Mouse (Mus musculus) retina, adult 2 months (tissue): ENCODE measurements at regions not wholly inside any gene's neighbourhood (a gene's known extent, or its start where the extent isn't known, plus 50 kb on each side); places are given as distances from the start of the nearest gene placed in this dataset.

Experiments used
- DNase-seq: peaks from one replicate; pipeline ENCODE4 v3.0.0-alpha.2; 2012; ENCODE audit warnings: low read depth, low spot score

DNA sequence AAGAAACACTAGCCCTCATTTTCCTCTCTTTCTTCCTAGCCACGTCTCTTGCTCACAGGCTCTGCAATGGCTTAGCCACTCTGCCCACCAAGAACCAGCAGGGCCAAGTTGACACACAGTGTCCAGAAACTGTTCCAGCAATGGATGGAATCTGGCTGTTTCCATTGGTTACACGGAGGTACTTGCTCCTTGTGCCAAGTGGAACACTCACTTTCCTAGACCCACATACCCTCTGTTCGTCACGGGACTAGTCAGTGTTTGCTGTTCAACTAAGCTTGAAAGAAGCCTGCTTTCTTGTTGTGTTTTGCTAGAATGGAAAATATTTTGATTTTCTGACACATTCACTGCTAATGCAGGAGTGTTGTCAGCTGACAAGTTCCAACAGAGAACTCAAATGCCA is 575.7 kb upstream of the Gulo start:
- DNase-seq = no peak

DNA sequence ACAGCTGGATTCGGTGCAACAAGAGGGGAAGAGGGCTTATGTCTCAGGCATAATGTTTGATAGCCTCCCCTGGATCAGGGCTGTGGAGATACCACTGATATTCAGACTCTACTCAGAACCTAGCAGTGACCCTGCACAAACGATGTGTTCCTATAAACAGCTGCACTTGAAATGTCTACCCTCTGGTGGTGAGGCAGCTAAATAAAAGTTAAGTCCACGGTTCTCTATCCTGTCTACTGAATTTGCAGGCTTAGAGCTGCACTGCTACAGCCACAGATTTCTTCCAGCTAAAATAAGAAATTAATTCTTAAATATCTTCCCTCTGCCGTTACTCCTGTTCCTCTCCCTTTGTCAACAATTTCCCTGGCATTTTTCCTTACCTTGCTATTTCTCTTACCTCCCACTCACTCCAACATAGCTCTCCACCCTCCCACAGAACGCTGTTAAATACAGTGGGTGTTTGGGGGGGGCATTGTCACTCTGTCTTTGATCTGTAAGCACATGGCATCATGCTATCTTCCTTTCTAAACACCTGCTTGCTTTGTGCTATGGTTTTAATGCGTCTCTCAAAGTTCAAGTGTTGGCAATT is 571.0 kb upstream of the Gulo start:
- no peak for DNase-seq

DNA sequence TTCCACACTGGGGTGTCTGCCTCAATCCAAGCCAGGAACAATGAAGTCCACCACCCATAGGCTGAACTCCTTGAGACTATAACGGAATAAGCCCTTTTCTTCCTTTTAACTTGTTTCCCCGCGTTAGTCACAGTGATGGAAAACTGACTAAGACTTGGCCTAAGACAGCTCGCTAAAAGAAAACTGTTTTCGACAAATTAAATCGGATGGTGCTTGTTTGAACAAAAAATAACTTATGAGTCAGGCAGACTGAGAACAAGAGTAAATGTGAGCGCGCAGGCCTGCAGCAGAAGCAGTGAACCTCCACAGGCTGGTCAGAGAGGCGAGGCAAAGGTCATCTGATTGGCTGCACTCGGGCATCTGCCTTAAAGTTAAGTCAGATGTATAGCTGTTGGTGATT is 557.6 kb upstream of the Gulo start:
- no peak for DNase-seq

DNA sequence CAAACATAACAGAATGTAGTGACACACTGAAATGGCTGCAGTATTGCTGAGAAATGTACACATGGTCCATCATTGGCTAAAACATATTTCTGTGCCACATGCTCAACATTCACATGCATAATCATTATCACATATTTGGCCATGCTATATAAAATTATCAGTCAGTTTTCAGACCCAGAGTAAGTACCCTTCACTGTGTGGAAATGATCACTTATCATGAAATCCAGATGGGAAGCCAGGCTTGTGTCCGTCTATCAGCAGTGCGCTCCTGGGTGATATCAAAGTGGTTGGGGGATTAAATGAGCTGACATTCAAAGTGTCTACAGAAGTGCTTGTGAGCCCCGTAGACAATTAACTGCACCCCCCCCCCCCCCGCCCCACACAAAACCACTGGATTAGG is 553.7 kb upstream of the Gulo start:
- DNase-seq = no peak

DNA sequence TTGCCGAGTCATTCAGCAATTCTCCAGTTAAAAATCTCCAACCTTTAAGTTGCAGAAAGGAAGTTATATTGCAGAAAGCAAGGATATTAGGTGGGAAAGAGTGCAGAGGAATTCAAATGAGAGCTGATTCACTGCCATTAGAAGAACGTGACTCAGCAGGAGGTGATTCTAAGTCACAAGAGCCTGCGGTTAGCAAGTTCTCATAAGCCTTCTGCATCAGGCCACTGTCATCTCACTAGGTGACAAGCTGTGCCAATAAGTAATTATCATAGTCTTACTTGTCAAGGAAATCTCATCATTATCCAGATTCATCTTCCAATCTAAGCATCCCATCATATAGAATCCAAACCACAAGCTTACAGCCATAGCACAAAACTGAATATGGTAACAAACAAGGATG is 552.7 kb upstream of the Gulo start:
- no peak for DNase-seq

DNA sequence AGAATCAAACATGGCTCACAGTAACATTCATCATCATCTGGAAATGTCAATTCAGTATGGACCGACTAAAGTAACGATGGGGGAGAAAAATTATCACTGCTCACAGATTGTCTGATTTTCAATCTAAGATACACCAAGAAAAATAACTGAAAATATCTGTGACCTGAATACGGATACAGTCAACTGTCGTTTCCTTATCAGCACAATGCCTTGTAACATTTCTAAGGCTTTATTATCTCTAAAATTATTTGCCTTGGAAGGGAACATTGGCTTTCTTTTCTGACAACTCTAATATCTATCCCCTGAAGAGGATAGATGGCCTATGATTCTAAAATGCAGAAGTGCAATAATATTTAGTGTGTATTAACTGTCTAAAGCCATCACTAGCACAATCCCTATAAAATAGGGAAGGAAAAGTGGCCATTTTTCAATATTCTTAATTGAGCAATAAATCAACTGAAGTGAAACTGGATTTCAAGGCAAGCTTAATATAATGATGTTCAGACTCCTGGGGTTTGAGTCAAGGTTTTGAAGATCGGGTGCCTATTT is 552.1 kb upstream of the Gulo start:
- no peak for DNase-seq

DNA sequence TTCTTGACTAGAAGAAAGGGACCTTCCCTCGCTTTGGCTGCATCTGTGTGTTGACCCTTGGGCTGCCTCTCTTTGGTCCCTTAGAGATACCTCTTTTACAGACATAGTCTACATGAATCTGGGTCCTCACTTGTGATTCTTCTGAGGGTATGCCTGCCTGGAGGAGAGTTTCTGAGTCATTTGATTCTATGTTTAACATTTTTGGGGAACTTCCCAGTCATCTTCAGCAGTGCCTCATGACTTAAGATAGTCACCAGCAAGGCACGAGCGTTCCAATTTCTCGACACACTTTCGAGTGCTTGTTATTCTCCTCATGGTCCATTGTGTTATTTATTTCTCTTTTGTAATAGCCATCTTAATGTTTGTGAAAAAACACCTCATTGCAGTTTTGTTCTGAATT is 549.4 kb upstream of the Gulo start:
- DNase-seq = no peak

DNA sequence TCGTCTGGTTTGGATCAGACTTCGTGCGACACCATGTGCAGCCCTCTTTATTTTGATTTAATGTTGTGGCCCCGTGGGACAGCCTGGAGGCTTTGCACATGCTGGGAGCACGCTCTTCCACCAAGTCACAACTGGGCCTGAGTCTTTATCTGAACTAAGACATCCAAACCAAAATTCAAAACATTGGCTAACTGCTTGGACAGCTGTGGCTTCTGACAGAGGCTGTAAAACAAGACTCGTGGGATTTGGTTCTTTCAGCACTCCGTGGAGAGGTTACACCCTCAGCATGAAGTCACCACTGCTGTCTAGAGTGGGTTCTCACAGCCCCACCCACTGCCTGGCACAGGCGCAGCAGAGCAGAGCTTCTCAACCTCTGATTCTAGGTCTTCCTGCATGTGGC is 548.6 kb upstream of the Gulo start:
- no peak for DNase-seq

DNA sequence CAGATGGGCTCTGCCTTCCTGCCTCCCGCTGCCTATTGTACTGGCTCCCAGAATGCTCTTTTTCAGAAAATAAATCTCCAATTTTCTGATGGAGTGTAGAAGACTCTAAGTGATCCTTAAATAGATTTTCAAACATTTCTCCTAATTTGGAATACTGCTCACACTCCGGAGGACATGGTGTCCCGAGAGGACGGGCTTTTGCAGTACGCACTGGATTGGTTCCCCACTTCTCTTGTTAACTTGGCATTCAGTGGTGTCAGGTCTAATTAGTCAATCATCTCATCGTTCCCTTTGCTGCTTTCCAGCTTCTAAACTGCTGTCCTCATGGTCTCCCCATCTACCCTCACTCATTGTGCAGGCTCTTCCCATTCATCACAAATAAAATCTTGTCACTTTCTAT is 529.5 kb upstream of the Gulo start:
- DNase-seq = no peak

DNA sequence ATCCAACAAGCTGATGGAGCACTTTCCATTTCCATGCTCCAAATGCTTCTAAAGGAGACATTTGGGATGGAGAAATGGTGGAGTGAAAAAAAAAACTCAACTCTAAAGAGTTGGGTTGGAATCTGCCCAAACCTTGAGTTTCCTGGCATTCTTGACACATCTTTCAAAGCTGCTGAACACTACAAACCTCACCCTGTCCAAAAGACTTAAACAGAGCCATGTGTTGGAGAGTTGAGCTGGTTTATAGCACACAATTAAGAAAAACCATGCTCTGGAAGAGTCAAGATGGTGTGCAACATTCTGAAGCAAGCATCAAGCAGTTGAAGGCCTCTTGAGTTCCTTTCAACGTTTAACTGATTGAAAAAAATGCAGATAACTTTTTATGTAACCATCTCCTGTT is 525.7 kb upstream of the Gulo start:
- DNase-seq = no peak

DNA sequence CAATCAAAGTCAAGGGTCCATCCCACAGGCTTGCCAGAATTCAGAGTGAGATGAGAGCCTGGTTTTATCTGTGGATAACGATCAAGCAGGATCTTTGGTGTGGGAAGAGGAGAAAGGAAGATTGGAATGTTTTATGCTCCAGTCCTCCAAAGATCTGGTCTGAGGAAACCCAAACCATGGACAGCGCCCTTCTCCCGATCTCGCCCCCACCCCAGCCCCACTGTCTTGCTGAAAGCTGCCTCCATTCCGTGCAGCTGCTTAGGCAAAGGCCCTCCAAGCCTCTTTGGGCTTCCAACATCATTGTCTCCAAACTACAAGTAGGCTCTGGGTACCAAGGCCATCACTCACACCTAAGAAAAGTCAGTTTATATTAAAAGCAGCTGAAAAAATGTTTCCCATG is 519.1 kb upstream of the Gulo start:
- no peak for DNase-seq

DNA sequence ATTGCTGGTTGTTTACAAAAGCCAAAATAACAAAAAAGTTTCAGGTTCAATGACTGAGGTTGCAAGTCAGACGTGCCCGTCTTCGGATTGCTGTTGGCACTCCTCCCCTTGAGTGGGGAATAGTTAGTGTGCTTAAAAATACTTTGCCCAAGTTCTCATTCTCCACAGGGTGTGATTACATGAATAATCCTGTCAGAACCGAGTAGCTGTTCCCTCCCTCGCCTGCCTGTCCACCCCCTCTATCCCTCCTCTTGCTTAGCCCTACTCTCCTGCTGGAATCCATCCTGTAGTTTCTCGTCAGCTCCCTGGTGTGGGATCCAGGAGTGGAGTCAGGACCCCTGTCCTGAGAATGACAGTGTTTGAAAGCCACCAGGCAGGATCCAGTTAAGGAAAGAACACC is 518.1 kb upstream of the Gulo start:
- DNase-seq = no peak

DNA sequence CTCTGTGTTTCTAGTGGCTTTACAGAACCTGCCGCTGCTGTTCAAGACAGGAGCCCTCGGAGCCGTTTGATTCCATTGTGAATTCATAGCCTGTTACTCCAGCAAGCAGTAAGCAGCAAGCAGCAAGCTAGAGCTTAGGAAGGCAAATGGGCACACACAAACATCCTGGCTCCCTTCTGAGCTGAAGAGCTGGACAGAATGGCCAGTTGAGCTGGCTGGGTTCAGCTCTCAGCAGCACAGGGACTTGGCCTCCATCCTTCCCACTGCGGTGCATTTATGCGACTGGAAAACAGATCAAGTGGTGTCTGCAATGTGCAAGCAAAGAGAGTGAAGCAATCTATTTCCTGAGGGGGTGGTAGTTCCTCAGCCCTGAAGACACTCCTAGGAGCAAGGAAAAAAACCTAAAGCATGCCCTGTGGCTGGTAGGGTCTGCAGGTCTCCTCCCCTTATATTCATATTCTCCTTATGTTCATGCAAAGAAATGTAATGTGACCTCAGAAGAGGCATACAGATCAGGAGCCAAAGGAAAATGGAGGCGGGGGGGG is 513.9 kb upstream of the Gulo start:
- DNase-seq = no peak

DNA sequence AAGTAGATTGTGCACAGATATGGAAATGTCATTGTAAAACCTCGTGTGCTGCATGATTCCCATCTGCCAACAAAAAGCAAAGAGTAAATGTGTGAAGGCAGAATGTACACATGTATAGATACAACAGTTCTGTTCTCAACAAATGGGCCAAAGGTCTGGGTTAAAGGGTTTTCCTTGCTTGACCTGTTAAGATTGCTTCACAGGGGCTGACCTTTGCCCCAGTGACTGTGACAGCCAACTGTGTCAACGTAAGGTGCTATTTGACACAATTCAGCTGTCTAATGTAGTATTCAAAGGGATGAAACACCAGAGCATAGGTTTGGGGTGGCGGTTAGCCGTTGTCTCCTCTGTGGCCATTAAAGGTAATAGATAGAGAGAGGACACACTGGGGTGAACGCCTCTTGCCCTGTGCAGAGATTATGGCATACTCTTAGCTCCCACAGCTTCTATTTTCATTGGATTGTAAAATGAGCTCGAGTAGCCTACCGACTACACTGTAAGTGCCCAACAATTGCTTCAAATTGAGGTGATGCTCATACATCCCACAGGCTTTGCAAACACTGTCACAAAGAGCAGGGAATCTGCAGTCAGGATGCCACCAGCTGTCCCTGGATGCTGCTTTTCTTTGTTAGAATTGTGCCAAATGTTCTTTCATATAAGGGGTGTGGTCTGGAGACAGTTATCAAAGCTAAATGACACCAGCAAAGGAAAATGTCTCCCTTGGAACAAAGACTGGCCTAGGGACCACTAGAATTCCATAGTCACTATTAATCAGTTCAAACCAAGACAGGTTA is 513.0 kb upstream of the Gulo start:
- no peak for DNase-seq

DNA sequence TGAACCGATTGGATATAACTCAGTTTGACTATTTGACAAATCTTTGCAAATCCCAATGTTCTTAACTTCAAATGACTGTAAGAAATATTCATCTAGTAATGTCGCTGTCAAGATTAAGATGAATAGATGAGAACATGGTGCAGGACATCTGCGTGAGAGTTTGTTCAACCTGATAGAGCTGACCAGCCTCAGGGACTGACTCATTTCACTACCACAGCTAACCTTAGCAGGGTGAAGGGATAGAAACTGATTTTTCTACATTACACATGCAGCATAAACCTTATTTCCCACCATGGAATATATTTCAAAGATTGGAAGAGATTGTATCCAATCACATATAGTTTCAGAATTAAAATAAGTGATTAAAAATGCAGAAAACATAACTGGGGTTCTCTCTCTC is 507.8 kb upstream of the Gulo start:
- no peak for DNase-seq

DNA sequence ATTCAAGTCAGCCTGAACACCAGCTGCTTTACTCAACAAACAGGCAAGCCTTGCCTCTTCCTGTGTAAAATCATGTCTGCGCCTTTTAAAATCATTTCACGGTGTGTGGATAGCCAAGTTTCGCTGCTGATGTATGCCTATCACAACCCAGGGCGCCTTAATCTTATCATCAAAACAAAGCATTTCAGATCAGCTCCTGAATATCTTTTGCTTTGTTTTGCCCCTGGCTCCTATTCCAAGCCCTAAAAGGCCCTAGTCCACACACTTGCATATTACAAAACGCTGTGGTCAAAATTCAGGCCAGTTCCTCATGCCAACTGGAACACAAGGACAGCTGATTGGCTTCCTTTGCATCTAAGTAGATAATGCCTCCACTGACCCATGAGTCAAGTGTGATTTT is 501.7 kb upstream of the Gulo start:
- DNase-seq = no peak

DNA sequence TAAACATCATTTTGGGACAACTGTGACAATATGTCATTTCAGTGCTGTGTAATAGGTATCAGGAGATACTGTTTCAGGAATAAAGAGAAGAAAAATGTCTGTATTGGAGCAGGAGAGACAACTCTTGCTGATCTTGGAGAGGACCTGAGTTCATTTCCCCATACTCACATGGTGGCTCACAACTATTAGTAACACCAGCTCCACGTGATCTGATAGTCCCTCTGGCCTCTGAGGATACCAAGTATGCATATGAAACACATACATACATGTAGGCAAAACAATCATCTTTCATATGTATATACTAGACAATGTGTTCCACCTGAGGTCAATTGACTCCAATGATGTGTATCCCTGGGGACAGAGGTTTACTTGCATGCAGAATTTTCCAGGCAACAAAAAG is 501.2 kb upstream of the Gulo start:
- DNase-seq = no peak

DNA sequence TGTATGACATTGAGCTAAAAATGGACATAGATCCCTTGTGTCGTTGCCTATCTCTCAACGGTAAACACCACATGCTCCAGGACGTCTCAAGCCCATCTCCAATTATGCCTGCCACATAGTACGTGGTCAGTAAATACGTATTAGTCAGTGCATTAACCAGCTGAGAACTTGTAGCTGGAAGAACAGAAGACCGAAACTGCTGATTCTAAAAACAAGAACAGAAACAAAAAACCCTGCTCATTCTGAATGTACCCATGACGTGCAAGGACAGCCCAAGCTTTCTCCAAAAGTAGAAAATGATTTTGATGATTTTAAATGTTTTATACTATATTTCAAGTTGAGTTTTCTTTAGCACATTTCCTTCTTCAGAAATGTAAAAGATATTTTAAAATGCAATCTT is 500.7 kb upstream of the Gulo start:
- no peak for DNase-seq

DNA sequence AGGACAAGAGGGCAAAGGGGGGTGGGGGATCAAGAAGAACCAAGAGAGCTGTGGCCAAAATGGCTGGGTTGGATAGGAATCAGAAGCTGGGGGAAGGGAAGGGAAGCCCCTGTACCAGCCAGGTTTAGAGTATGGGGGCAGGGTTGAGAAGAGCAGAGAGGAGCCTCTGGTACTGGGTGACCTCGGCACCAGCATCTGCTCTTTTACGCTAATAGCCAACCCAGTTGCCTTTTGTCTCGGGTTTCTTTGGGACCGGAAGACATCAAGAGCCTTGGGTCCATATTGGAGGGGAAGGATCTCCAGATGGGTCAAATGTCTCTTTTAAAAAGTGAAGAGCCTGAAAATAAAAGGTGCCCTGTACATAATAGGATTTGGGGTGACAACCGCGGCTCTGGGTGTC is 493.0 kb upstream of the Gulo start:
- DNase-seq = no peak

DNA sequence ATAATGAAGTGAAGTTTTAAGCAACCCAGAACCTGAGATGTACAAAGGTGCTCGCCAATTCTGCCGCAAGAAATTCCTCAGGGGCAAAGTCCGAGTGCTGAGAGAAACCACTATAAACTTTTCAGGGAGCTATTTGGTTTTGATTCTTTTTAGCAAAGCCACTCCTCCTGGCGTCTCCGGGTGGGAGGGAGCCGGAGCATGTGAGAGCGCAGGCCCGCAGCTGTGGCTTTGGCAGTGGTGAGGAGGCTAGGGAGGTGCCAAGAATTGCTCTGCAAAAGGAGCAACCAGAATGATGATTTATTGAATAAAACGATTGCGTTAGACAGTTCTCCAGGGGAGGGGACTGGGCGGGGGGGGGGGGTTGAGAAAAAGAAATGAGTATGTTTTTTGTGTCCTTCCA is 490.9 kb upstream of the Gulo start:
- DNase-seq = no peak

DNA sequence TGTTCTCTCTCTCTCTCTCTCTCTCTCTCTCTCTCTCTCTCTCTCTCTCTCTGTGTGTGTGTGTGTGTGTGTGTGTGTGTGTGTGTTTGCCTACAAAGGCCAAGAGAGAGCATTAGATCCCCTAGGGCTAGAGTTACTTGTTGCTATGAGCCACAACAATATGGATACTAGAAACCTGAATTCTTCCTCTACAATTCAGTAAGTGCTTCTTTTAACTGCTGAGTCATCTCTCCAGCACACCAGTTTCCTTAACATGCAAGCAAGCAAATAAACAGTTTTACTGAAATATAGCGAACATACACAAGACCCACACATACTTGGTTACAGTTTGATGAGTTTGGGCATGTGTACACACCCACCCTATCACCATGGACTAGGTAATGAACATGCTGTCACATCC is 486.1 kb upstream of the Gulo start:
- no peak for DNase-seq

DNA sequence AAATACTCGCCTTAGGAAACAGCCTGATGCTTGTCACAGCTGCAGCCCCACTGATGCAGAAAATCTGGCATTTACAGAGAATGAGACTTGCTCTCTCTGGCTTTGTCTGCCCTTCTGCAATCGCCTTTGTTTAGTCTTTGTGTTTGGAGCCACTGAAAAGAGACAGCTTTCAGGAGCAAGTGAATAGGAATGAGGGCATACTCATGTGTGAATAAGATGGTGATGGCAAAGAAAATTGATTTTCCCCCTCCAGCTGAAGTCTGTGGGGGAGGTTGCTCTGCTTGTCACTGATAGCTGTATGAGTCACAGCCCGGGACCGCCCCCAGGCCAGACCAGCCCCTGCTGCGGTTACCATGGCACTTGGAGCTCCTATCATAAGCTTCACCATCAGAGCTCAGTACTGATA is 485.5 kb upstream of the Gulo start:
- DNase-seq = no peak

DNA sequence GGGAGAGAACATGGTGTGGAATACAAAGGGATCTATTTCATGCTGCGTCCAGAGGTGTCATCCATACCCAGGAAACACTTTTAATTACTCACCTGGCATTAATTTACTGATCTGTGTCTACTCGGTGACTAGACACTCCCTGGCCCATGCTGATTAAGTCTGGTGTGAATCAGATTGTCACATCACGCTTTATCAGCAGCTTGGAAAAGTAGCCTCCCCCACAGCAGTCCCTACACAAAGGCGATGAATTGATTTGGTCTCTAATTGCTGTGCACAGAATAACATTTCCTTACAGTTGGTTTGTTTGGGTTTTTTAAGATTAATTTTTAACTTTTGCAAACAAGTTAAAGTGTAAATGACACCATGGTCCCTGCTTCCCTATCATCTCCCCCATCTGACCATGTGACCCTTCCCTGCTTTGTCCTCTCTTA is 484.7 kb upstream of the Gulo start:
- no peak for DNase-seq
